Mouse (Mus musculus): ENCODE data around the gene Rora. TPM values are rescaled to one million over a fixed set of nuclear protein-coding genes. Genes with fewer than 3 reads are reported as not detected.

Gene Rora
- polyA plus RNA-seq, 1 experiment from 2014 or later, result 8.9 TPM

DNA sequence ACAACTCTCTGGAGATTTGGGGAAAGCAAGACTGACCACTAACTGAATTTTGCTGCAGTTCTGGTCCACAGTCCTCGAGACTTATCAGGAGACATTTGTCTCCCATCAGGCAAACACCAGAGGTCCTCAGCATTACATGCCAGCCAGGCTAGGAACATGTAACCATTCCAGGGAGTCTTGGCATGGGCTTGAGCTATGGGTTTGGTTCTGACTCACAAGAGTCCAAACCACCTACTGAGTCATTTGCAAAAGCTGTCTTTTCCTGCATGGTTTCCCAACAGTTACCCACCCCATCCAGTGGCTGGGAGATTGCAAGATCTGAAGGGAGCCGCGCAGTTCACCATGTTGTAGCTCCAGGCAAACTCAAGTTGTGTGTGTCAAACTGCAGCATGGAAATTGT is 290.4 kb downstream of the Rora start:
- no peaks in the 10 kb centered on the region for H3K36me3 ChIP-seq
- no peak overlapping the region for H3K27ac ChIP-seq (replicated peaks)
- peaks cover 4% of the 10 kb centered on the region; the same call in 1 of the 2 replicates for H3K27me3 ChIP-seq
- ATAC-seq (ENCODE audit: low FRiP score, low read depth), result no peak
- peaks cover 14% of the 10 kb centered on the region; the same call in 1 of the 2 replicates for H3K4me1 ChIP-seq
- H3K9ac ChIP-seq (replicated peaks), result no peak overlapping the region
- H3K9me3 ChIP-seq, result no peaks in the 10 kb centered on the region
- no peak overlapping the region for H3K4me3 ChIP-seq
- WGBS, result 92% methylated on average over 3 of the region's 3 CpGs
- no peak overlapping the region for H3K4me2 ChIP-seq (replicated peaks)

- ATAC-seq (ENCODE audit: low FRiP score, low read depth), result no peak
- H3K27ac ChIP-seq (replicated peaks), result no peak overlapping the region
- H3K4me3 ChIP-seq, result no peak overlapping the region
- 24% methylated on average over 6 of the region's 6 CpGs for WGBS
- H3K27me3 ChIP-seq, result peaks cover 4% of the 10 kb centered on the region; the same call in 1 of the 2 replicates
- no peaks in the 10 kb centered on the region for H3K36me3 ChIP-seq
- H3K4me1 ChIP-seq, result peaks cover 8% of the 10 kb centered on the region; the same call in 1 of the 2 replicates
- H3K4me2 ChIP-seq (replicated peaks), result no peak overlapping the region
- no peak overlapping the region for H3K9ac ChIP-seq (replicated peaks)
- no peaks in the 10 kb centered on the region for H3K9me3 ChIP-seq
Observed at GRCm38 (mm10) chr9:68947707-68948106, 294.1 kb downstream of the Rora start.

GRCm38 (mm10) chr9:68948141-68948540 is 294.6 kb downstream of the Rora start:
- no peak overlapping the region for H3K9ac ChIP-seq (replicated peaks)
- H3K4me2 ChIP-seq (replicated peaks), result no peak overlapping the region
- ATAC-seq (ENCODE audit: low FRiP score, low read depth), result no peak
- H3K27ac ChIP-seq (replicated peaks), result no peak overlapping the region
- H3K36me3 ChIP-seq, result no peaks in the 10 kb centered on the region
- H3K4me3 ChIP-seq, result no peak overlapping the region
- WGBS, result 72% methylated on average over 3 of the region's 3 CpGs
- H3K4me1 ChIP-seq, result peaks cover 8% of the 10 kb centered on the region; the same call in 1 of the 2 replicates
- H3K9me3 ChIP-seq, result no peaks in the 10 kb centered on the region
- peaks cover 4% of the 10 kb centered on the region; the same call in 1 of the 2 replicates for H3K27me3 ChIP-seq

- no peak overlapping the region for H3K9ac ChIP-seq (replicated peaks)
- no peaks in the 10 kb centered on the region for H3K27me3 ChIP-seq
- no peak for ATAC-seq (ENCODE audit: low FRiP score, low read depth)
- WGBS, result 56% methylated on average over 12 of the region's 12 CpGs
- no peak overlapping the region for H3K4me3 ChIP-seq
- H3K4me2 ChIP-seq (replicated peaks), result no peak overlapping the region
- no peak overlapping the region for H3K27ac ChIP-seq (replicated peaks)
- 0 out of 2 replicates have a peak, but pooled peaks cover 3% of the 10 kb centered on the region for H3K4me1 ChIP-seq
- H3K36me3 ChIP-seq, result no peaks in the 10 kb centered on the region
- no peaks in the 10 kb centered on the region for H3K9me3 ChIP-seq
Observed at GRCm38 (mm10) chr9:68956210-68956874, 302.8 kb downstream of the Rora start.

GRCm38 (mm10) chr9:68956938-68957573 is 303.5 kb downstream of the Rora start:
- Histone ChIP-seq H3K9ac (replicated peaks) (no peak overlapping the region), H3K27me3 (no peaks in the 10 kb centered on the region), H3K4me1 (0 out of 2 replicates have a peak, but pooled peaks cover 3% of the 10 kb centered on the region), H3K4me2 (replicated peaks) (no peak overlapping the region), H3K27ac (replicated peaks) (no peak overlapping the region), H3K9me3 (no peaks in the 10 kb centered on the region), H3K4me3 (no peak overlapping the region), H3K36me3 (no peaks in the 10 kb centered on the region)
- ATAC-seq (ENCODE audit: low FRiP score, low read depth), result no peak
- 65% methylated on average over 5 of the region's 5 CpGs for WGBS

GRCm38 (mm10) chr9:68957793-68958192 is 304.2 kb downstream of the Rora start:
- H3K4me2 ChIP-seq (replicated peaks), result no peak overlapping the region
- no peaks in the 10 kb centered on the region for H3K9me3 ChIP-seq
- no peak overlapping the region for H3K27ac ChIP-seq (replicated peaks)
- no peak overlapping the region for H3K4me3 ChIP-seq
- no peaks in the 10 kb centered on the region for H3K36me3 ChIP-seq
- H3K9ac ChIP-seq (replicated peaks), result no peak overlapping the region
- 85% methylated on average over 3 of the region's 3 CpGs for WGBS
- H3K4me1 ChIP-seq, result 0 out of 2 replicates have a peak, but pooled peaks cover 3% of the 10 kb centered on the region
- no peak for ATAC-seq (ENCODE audit: low FRiP score, low read depth)
- no peaks in the 10 kb centered on the region for H3K27me3 ChIP-seq

- Histone ChIP-seq H3K4me1 (0 out of 2 replicates have a peak, but pooled peaks cover 3% of the 10 kb centered on the region), H3K27ac (replicated peaks) (no peak overlapping the region), H3K4me2 (replicated peaks) (no peak overlapping the region), H3K9ac (replicated peaks) (no peak overlapping the region), H3K4me3 (no peak overlapping the region), H3K9me3 (no peaks in the 10 kb centered on the region), H3K36me3 (no peaks in the 10 kb centered on the region), H3K27me3 (no peaks in the 10 kb centered on the region)
- ATAC-seq (ENCODE audit: low FRiP score, low read depth), result no peak
- 62% methylated on average over 5 of the region's 5 CpGs for WGBS
Observed at GRCm38 (mm10) chr9:68958919-68959318, 305.3 kb downstream of the Rora start.

DNA sequence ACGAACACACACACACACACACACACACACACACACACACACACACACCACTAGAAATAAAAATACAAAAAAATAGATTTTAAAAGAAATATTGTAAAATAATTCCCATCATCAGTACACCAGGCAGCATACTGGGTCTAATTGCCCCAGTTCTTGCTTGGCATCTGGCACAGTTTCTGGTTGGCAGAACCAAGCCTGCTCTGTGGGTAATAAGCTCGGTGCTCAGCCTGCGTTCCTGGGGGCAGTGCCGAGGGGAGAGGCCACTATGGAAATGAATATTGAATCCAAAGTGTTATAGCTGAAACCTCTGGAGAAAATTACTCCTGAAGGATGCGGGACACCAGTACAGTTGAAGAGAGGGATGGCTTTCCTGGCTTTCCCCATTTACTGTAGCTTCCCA is 310.3 kb downstream of the Rora start:
- Histone ChIP-seq H3K27ac (replicated peaks) (no peak overlapping the region), H3K4me3 (no peak overlapping the region), H3K4me1 (peaks cover 4% of the 10 kb centered on the region), H3K4me2 (replicated peaks) (no peak overlapping the region), H3K27me3 (no peaks in the 10 kb centered on the region; the same call in 1 of the 2 replicates), H3K9me3 (no peaks in the 10 kb centered on the region), H3K9ac (replicated peaks) (no peak overlapping the region), H3K36me3 (no peaks in the 10 kb centered on the region)
- no peak for ATAC-seq (ENCODE audit: low FRiP score, low read depth)
- 93% methylated on average over 5 of the region's 5 CpGs for WGBS

GRCm38 (mm10) chr9:68966540-68966939 is 313.0 kb downstream of the Rora start:
- H3K27ac ChIP-seq (replicated peaks), result no peak overlapping the region
- no peak overlapping the region for H3K9ac ChIP-seq (replicated peaks)
- H3K9me3 ChIP-seq, result no peaks in the 10 kb centered on the region
- H3K36me3 ChIP-seq, result no peaks in the 10 kb centered on the region
- H3K27me3 ChIP-seq, result peaks cover 4% of the 10 kb centered on the region; the same call in 1 of the 2 replicates
- H3K4me2 ChIP-seq (replicated peaks), result no peak overlapping the region
- no peak overlapping the region for H3K4me3 ChIP-seq
- peaks cover 4% of the 10 kb centered on the region for H3K4me1 ChIP-seq
- WGBS, result 49% methylated on average over 13 of the region's 13 CpGs
- no peak for ATAC-seq (ENCODE audit: low FRiP score, low read depth)

- no peak overlapping the region for H3K4me2 ChIP-seq (replicated peaks)
Observed at GRCm38 (mm10) chr9:68970074-68970473, 316.5 kb downstream of the Rora start.

GRCm38 (mm10) chr9:68972277-68972676 is 318.7 kb downstream of the Rora start:
- H3K36me3 ChIP-seq, result no peaks in the 10 kb centered on the region
- no peak overlapping the region for H3K4me2 ChIP-seq (replicated peaks)
- no peak overlapping the region for H3K27ac ChIP-seq (replicated peaks)
- 91% methylated on average over 7 of the region's 7 CpGs for WGBS
- no peak overlapping the region for H3K4me3 ChIP-seq
- no peaks in the 10 kb centered on the region for H3K9me3 ChIP-seq
- H3K9ac ChIP-seq (replicated peaks), result no peak overlapping the region
- no peak for ATAC-seq (ENCODE audit: low FRiP score, low read depth)
- H3K27me3 ChIP-seq, result peaks cover 4% of the 10 kb centered on the region; the same call in 1 of the 2 replicates
- H3K4me1 ChIP-seq, result peaks cover 15% of the 10 kb centered on the region

More at GRCm38 (mm10) chr9:68970074-68970473, 316.5 kb downstream of the Rora start:
- no peaks in the 10 kb centered on the region for H3K9me3 ChIP-seq
- ATAC-seq (ENCODE audit: low FRiP score, low read depth), result no peak
- no peaks in the 10 kb centered on the region for H3K36me3 ChIP-seq
- H3K27ac ChIP-seq (replicated peaks), result no peak overlapping the region
- peaks cover 4% of the 10 kb centered on the region for H3K4me1 ChIP-seq
- no peak overlapping the region for H3K4me3 ChIP-seq
- H3K9ac ChIP-seq (replicated peaks), result no peak overlapping the region
- WGBS, result 91% methylated on average over 6 of the region's 6 CpGs
- peaks cover 4% of the 10 kb centered on the region; the same call in 1 of the 2 replicates for H3K27me3 ChIP-seq

DNA sequence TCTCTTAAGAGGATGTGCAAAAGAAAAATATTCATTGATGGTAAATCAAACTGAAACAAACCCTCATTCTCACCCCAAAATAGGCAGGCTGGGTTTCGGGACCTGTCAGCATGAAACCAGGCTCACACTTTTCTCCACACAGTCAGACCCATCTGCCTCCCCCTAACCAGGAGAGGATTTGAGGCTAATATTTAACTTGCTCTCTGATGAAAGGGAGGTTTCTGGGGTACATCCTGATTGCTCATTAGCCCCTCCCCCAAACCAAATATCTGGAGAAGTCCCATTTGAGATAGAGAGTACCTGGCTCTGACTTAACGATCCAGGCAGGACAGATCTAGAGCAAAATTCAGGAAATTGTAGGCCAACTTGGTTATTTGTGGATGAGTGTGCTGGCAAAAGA is 320.9 kb downstream of the Rora start:
- Histone ChIP-seq H3K27me3 (peaks cover 14% of the 10 kb centered on the region), H3K9ac (replicated peaks) (no peak overlapping the region), H3K27ac (replicated peaks) (no peak overlapping the region), H3K4me2 (replicated peaks) (no peak overlapping the region), H3K4me1 (peaks cover 22% of the 10 kb centered on the region), H3K36me3 (no peaks in the 10 kb centered on the region), H3K4me3 (no peak overlapping the region), H3K9me3 (no peaks in the 10 kb centered on the region)
- 96% methylated on average over 2 of the region's 2 CpGs for WGBS
- no peak for ATAC-seq (ENCODE audit: low FRiP score, low read depth)

Data from midbrain, embryonic 12.5 days (tissue).